Mouse (Mus musculus): Measurements from ENCODE around the gene Kif1a.
A peak's percentile ranks its signal among the peaks of the same experiment; 100 is the strongest.

Kif1a gene

DNA sequence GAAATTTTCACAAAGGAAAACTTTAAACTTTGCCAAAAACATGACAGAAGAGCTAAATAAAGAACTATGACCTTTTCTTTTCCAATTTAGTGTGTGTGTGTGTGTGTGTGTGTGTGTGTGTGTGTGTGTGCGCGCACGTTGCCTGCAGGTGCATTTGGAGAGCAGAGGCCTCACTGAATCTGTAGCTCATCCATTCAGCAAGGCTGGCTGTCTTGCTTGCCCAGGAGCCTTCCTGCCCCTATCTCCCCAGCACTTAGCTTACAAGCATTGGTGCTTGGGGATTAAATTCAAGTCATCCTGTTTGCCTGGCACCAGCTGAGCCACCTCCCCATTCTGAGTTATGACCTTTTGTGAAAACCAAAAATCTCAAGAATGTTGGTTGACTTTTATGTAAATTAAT is 9.2 kb downstream of the Kif1a start:
- no peak for DNase-seq

DNA sequence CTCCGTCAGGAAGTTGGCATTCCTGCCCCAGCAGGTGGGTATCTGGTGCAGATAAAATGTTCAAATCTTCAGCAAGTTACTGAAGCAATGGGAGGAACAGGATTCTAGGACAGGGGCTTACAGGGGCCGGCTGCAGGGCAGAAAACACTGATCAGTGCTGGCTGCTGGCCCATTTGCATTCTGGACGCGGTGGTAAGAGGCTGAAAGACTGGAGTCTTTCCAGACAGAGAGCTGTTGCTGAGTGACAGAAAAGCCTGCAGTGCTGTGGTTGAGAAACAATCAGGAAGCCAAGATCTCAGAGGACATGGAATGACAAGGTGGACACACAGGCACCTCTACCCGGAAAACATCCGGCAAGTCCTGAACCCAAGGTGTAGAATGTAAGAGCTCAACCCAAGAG is 16.6 kb downstream of the Kif1a start:
- DNase-seq, result no peak

DNA sequence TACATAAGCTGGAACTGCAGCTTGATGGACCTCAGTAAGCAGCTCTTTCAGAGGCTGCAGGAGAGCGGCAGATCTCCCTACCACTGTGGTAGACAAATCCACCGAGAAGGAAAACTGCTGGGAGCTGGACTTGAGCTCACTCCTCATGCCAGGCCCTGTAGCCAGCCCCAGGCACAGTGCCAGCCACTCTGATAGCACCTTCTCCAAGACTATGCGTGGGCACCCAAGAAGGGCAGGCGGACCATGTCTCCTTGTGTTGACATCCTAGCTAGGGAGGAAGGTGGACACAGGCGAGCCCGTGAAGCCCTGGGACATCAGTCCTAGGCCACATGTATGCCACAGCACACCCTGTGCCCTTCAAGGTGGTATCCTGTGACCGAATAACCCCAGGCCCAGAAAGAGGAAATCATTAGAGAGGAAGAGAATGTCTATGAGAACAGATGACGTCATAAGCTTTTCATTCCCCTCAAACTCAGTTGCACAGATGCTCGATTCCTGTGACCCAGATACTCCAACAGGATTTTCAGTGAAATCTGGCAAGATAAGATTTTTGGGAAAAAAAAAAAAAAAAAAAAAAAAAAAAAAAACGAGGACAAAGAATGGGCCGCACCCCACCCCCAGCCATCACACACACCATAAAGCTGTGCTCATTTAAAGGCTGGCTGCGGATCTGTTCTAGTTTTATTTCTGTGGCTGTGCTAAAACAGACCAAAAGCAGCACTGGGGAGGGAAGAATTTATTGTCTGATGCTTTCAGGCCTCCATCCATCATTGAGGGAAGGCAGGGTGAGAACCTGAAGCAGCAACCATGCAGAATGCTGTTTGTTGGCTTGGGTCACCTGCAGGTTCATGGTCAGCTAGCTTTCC is 18.1 kb downstream of the Kif1a start:
- DNase-seq, result peak; percentile 38

DNA sequence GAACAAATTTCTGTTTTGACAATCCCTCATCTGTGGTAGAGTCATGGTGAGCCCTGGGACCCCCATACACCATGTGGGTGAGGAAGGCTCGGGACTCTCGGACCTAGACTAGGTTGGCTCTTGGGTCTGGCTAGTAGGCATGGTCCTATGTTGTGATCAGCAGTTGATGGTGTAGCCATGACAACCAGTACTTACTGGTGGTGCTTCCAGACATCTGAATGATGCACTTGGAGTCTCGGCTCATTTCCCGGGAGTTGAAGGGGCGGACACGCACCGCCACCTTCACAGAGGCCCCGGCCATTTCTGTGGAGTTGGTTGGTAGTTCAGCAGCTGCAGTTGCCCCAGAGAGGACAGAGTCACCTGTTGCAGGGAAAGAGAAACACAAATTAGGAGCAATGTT is 19.6 kb downstream of the Kif1a start:
- no peak for DNase-seq

DNA sequence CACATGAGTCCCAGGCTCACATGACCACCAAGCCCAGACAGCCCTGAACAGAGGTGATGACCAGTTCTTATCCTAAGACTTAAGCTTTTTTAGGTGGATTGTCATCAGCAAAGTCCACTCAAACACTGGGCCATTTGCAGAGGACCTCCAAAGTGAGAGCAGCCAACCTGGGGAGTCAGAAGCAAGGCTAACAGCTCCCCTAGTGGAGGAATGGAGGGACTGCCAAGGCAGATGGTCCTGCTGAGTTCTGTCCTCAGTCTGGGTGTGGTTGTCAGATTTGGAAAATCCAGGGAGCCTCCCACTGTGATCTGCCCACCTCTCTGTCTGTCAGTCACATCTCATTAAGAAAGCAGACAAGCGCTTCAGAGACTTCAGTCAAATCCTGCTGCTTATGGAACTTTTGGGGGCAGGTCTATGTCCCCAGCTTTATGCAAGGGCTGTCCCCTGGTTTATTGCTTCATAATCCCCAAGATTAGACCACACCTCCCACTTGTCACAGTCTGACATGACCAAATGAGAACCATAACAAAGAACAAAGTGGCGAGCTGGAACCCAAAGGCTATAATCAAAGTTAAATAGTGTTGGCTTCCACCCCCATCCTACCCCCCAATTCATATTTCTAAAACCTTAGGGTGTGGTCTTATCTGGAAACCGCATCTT is 20.7 kb downstream of the Kif1a start:
- DNase-seq, result peak; percentile 53

DNA sequence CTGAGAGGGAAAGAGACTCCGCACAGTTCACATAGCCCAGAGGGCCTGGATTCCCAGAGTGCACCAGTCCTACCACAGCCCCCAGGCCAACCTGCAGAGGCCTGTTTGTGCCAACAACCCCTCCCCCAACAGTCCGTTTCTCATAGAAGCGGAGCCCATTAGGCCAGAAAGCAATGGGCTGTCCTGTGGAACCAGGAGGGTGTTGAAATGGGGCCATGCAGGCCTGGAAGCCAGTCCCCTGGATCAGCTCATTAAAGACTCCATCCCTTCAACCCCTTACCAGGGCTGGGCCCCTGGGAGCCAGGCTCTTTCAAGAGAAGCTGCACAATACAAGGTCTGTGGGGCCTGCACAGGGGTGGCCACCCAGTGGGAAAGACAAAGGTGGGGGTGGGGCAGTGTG is 22.1 kb downstream of the Kif1a start:
- DNase-seq, result no peak

DNA sequence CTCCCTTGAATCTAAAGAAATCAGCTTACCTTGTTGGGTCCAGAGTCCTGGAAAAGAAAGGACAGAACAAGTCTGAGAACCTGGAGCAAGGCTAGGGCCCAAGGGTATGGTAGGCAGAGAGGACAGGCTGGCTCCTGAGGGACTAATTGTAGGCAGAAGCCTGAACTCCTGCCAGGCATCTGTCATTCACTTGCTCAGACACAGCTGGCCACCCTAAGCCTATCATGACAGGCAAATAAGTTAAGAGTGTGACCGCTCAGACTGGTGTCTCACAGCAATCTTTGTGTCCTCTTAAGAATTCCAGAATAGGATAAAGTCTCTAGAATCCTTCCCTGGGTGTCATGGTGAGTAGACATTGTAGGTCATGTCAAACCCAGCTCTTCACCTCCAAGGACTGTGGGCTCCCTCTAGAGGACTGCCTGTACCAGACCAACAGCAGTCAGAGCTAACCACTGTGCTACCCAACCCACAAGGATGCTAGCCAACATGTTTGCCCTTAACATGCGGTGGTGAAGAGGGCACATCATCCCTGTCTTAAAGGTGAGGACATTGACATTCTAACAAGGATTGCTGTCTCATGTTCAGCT is 29.4 kb downstream of the Kif1a start:
- DNase-seq, result no peak

DNA sequence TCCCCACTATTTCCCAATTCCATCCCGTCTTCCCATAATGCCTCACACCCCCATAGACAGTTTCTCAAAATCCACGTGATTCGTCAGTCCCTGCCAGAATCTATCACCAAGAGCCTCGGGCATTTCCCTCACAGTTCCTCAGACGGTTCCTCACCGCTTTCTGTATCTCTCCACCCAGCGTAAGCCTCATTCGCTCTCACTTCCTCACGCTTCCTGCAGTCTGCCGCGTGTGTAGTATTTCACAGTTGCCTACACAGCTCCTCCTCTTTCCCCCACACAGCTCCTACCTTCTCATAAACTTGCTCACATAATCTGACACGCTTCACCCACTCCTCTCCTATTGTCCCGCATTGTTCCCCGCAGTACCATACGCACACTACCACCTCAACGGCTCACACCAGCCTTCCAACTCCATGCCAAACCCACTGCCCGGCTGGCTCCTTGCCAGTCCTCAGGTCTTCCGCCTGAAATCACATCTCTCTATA is 30.2 kb downstream of the Kif1a start:
- peak; percentile 43 for DNase-seq

DNA sequence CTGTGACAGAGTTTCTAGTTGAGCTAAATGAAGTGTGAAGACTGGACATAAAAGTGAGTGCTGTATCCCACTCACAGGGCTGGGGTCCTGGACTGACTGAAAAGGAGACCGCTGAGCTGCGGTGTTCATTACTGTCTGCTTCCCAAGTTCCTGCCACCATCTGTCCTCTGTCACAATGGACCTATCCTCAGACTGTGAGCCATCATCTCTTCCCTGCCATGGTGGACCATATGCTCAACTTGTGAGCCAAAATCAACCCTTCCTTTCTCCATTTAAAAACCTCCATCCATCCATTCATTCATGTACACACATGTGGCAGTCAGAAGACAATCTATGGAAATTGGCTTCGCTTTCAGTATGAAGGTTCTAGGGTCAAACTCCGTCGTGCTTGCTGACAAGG is 30.9 kb downstream of the Kif1a start:
- no peak for DNase-seq

DNA sequence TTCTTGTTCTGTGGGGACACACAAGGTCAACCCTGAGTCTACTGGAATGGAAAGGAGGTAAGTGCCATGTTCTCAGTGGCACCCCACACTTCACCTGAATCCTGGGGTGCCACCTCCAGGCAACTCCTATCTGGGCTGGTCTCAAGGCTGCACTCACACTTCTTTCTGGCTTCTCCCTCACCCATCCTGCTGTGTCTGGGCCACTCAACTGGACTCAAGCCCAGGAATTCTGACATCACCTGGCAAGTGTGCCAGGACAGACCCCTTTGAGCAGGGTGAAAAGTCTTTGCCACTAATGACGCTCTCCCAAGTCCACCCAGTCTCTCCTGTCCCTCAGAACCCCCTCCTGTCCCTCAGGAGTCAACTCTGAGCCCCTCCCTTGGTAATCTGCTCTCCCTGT is 33.2 kb downstream of the Kif1a start:
- no peak for DNase-seq

DNA sequence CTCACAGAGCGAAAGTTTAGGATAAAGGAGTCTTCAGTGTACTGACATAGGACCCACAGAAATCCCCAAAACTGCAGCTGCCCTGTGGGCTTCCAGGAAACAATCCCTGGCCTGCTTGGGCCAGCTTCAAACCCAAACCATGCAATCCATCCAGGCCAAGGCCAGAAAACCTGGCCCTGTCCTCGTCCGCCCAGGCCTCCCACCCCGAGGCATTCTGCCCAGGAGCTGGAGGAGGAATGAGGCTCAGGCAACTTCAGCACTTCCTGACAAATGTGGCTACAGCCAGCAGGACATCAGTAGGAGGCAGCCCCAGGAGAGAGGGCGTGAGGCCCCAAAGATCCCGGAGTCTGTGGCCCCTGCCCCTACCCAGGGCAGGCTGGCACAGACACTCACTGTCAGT is 36.1 kb downstream of the Kif1a start:
- DNase-seq, result no peak

DNA sequence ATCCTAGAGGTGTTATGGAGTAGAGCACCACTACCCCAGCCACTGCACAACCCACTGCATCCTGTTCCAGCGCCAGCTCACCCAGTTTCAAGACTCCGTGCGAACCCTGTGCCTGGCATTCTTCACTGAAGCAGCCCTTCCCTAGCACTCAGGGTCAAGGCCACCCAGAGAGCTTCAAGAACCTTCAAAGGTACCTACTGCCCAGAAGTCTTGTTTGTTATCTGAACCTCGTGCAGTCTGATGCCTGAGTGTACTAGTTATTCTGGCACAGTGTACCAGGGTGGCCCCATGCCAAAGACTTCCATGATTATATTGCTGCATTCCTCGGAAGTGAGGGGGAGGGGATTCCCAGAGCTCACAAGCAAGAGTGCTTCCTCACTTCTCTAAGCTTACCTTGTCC is 38.1 kb downstream of the Kif1a start:
- DNase-seq, result no peak

DNA sequence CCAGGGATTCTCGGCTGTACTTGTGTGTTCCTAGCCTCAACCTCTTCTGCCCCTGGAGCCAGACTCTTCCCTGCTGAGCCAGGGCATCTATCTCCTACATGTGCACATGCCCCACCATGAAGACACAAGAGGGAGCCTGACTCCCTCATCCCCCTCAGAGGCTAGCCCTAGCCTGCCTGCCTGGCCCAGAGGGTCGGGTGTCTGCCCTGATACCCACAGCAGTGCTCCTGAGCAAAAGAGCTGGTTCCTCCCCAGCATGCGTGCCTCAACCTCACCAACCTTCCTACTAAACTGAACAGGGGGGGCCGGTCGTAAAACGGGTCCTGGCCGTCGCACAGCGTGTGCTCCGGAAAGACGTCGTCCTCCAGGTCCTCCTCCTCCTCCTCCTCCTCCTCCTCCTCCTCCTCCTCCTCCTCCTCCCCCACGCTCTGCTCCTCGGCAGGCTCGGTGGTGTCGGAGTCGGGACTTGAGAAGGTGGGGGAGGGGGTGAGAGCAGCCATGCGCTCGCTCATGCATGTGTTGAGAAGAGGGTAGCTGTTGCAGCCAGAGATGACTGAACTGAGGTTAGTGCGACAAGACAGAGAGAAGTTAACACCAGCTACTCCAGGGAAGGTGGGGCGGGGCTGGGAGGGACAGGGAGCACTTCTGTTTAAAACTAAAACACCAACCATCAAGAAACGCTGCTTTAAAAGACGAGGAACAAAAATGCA is 50.5 kb downstream of the Kif1a start:
- no peak for DNase-seq

DNA sequence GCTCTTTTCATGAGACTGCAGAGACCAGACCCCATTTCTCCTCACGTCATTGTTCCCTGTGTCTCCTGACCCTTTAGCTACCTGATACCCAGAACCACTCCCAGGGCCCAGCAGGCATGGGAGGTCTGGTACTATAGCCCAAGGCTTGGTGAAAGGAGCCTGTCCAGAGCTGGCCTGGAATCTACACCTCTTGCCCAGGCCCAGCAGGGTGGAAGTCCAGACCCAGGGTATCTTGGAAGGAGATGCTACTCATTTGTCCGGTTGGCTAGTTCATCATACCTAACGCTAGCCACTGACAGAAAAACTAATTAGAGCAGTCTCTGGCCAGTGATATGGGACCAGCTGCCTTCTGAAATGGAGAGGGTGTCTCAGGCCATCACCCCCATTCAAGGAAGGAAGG is 51.7 kb downstream of the Kif1a start:
- DNase-seq, result no peak

DNA sequence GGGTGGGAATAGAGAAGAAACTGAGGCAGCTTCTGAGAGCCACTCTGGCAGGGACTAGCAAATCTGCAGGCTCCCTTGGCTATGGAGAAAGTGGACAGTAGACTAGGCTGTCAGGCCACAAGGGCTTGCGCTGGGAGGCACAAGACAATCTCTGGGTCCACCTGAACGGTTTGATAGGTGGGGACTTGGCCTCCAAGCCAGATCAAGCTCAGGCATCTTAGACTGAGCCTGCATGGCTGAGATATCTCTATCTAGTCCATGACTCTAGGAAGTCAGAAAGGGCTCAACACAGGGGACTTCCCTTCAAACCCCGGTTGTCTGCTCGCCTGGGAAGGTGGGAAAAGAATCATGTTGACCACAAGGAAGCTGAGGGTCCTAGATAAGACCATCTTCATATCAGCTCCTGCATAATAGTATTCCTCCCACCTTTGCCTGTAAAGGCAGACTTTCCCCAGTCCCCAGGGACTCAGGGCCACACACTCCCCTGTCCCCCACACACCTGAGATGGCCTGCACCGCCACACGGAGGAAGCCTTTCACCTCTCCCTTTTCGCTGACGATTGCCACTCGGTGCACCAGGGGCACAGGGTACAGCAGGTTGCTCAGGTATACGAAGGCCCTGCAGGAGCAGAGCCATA is 55.5 kb downstream of the Kif1a start:
- no peak for DNase-seq

DNA sequence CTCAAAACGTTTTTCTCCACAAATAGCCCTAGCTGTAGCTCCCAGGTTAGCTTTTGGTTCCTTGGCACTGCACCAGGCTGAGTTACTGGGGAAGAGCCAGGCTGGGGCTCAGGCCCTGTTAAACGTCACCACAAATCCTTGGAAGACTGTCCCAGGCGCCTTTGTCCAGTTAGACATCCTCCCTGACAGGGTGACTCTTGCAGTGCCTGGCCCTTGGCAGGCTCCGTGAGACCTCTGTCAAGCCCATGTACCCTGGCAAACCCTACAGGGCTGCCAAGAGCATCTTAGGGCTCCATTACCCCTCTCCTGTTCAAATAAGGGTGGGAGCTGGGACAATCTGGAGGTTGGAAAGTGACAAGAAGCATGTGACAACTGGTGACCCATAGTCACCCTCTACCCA is 65.8 kb downstream of the Kif1a start:
- no peak for DNase-seq

DNA sequence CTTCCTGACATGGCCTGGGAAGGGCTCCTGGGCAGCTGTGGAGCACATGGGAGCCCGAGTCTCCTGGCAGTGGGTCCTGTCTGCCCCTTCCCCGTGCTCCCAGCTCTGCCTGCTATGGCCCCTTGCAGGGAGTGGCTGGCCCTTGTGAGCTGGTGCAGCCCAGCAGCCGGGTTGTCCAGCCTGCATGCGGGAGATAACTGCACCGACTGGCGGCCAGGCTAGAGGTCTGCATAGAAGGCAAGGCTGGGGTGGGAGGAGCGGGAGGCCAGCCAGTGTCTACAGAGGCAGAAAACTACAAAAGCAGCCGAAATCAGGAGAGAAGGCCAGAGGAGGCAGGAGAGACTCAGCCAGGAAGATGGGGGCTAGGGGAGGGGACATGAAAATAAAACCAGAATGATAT is 67.8 kb downstream of the Kif1a start:
- DNase-seq, result no peak

DNA sequence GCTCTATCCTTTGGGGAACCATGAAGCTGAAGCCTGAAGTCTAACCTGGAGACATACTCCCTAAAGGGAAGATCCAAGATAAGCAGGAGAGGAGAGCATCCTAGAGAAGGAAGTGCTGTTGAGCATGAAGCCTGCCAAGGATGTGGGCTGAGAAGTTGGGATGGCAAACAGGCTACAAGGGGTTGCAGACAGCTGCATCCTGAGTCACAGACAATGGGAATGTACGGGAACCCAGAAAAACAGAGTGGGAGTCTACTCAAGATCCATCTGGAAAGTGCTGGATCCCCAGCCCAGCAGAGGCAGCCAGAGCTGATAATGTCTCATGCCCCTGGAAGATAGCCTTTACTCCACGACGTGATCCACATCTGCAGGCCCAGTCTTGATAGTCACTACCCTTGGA is 70.6 kb downstream of the Kif1a start:
- no peak for DNase-seq

DNA sequence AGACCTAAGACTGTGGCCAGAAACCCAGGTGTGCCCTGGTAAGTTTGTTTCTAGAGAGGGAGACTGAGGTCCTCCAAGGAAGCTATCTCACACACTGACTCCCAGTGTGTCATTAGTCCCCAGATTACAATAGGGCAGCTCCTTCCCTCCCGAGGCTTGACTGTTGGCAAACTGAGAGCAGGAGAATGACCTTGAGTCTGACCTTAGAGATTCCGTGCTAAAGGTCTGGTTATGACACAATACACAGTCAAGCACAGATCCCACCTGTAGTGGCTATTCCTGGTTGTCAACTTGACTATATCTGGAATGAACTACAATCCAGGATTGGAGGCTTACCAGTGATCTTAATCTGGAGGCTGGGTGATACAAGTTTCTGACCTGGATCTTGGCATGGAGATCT is 71.7 kb downstream of the Kif1a start:
- no peak for DNase-seq

DNA sequence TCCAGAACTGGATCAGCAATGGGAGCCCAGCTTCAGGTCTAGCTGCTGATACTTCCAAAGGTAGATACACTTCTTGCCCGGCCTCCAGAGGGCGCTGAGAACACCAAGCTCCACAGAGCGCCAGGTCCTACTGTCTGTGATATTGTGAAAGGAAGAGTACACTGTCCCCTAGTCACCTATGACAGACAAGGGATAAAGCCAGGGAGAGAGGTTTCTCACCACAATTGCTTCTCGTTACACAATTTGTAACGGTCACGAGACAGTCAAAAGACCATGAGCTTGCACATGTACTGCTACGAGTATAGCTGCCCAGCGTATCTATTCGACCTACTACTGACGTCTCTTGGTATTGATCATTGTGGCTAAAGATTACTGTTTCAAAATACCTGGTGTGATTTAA is 72.4 kb downstream of the Kif1a start:
- DNase-seq, result no peak

DNA sequence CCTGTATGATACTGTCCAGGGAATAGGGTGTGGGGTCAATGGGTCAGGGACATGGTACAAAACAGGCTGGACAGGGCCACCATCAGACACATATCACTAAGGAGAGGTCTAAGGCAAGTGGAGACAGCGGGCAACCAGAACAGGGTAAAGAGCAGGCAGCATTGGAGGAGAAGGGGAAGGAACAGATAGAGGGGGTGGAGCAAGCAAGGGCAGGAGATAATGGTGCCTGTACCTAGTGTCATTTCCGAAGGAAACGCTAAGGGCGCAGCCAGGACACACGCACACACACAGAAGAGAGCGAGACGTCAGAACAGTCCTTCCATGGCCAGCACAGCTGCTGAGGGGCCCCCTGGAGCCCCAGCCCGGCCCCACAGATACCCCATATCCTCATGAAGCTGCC is 75.2 kb downstream of the Kif1a start:
- no peak for DNase-seq

DNA sequence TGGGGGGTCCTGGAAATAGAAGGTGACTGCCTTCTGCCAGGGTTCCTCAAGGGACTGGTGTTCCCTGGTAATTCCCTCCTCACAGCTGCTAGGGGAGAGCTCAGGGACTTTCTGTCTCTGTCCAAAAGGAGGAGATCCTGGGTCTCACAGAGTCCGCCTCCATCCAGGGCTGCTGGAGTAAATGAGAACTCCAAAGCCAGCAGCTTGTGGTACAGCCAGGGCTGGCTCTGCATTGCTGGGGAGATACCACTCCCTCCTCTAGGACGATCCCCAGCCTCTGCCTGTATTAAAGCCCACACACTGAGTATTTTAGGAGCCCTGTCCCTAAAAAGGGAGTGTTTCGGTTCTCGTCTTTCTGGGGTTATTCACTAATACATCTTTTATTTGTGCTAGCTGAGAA is 81.1 kb downstream of the Kif1a start:
- DNase-seq, result no peak

DNA sequence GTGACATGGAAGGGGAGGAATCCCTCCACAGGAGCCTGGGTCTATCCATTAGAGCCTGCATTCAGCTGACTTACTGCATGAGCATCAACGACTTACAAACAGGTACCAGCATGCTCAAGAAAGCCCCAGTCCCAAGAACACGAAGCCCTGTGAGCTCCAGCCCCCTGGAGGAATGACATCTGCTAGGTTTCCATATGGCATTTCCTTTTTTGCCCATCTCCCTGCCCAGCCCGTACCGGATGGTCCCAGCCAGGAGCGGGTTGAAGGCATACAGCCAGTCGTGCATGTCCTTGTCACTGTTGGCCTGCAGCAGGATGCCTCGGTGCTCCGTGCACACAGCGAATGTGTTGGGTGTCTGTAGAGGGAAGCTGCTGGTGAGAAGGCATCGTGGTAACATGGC is 83.0 kb downstream of the Kif1a start:
- DNase-seq, result no peak
